Mouse (Mus musculus): ENCODE data around the gene Tsga10. TPM values are rescaled to one million over a fixed set of nuclear protein-coding genes. Genes with fewer than 3 reads are reported as not detected.
"Not testable (repeated sequence)": the region's sequence is repeated elsewhere in the genome, so short reads cannot be mapped to it uniquely, and the experiment has no call there.

Gene Tsga10
- polyA plus RNA-seq, 1 experiment: 0.29 TPM

DNA sequence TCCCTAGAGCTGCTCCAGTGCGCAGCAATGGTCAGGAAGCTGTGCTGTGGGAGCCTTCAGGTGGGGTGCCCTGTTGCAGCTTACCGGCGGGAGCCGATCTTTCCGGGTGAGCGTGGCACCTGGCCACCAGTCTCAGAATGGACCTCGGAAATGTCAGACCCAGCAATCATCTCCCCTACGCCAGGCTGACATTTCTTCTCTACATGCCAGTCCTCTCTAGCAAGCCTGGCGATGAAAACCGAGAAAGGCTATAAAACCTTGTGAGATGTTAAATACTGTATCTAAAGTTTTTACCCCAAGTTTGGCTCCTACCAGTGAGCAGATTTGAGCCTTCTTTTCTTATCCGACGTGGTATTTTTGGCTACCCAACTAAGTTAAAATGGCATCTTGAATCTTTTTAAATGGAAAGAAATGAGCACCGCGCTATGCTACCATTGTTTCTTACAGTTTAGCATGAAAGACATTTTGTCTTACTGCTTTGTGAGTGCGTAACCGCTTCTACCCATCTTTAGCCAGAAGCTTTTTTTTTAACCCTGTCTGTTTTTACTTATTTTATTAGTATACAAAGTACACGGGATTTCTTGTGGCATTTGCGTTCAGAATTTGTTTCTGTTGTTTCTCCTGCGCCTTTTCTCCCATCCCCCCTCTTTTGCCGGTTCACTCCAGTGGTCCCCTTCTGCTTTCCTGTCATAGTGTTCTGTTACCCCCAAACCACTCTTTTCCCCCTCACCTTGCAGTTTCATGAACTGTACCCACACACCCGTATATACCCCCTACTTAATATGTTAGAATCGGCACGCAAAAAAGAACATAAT is 621 bp downstream of the Tsga10 start:
- WGBS: 7% methylated on average over 23 of the region's 23 CpGs
- DNase-seq (ENCODE audit: low read depth, low spot score): no peak

GRCm38 (mm10) chr1:37864511-37865400 is 1.5 kb downstream of the Tsga10 start:
- peak; percentile 94 for DNase-seq (ENCODE audit: low read depth, low spot score)
- 1% methylated on average over 90 of the region's 90 CpGs for WGBS

DNA sequence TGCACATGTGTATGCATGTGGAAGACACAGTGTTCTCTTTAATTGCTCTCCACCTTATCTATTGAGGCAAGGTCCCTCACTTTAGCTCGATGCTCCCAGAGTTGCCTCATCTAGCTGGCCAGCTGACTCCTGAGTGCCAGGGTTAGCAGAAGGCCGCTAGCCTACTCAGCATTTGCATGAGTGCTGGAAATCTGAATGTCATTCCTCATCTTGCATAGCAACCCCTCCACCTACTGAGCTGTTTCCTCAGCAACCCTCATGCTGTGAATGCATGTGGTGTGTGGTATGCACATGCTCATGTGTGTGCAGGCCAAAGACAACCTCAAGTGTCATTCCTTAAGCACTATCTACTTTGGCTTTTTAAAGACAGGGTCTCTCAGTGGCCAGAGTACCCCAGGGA is 15.5 kb downstream of the Tsga10 start:
- no peak for DNase-seq (ENCODE audit: low read depth, low spot score)
- 68% methylated on average over 2 of the region's 2 CpGs for WGBS

DNA sequence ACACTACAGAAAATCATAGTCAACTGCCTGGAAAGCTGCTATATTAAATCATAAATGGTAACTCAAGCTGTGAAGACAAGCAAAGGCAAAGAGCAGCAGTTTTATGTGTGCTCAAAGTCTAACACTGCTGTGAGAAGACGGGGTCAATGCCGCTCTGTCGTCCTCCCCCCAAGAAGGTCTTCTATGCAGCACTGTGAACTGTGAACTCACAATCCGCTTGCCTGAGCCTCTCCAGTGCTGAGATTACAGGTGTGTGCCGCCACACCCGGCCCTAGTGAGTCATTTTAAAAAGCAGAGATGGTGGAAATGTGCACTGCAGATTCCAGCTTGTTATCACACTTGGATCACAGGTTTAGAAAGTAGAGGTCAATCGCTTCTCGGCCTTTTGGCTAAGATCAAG is 19.4 kb downstream of the Tsga10 start:
- 34% methylated on average over 8 of the region's 8 CpGs for WGBS

DNA sequence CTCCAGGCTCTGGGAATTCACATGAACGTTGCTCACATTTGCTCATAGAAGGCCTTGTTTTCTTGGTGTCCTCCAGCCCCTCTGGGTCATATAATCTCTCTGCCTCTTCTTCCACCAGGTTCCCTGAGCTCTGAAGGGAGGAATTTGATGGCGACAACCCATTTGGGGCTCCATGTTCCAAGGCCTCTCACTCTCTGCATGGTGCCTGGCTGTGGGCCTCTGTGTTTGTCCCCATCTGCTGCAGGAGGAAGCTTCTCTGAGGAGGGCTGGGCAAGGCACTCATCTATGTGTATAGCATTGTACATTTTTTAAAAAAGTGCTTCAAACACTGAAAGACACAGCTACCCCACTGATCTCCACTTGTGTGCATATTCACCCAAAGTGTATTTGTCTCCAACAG is 34.5 kb downstream of the Tsga10 start:
- no peak for DNase-seq (ENCODE audit: low read depth, low spot score)
- 75% methylated on average over 2 of the region's 2 CpGs for WGBS

More for the DNA sequence above, 19.4 kb downstream of the Tsga10 start:
- no peak for DNase-seq (ENCODE audit: low read depth, low spot score)

- not testable (repeated sequence) for DNase-seq (ENCODE audit: low read depth, low spot score)
Observed at GRCm38 (mm10) chr1:37802291-37802690, 63.9 kb downstream of the Tsga10 start.

DNA sequence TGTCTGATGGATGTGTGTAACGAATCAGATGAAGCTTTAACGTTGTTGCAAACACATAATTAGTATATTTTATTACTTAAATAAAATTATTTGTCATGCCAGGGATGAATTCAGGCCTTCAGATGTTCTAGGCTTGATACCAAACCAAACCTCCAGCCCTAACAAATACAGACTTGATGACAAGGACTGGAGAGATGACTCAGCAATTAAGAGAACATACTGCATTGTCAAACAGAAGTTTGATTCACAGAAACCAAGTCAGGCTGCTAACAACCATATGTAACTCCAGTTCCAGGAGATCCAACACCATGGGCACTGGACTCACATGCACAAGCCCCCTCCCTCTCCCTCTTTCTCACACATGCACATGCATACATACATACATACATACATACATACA is 65.9 kb downstream of the Tsga10 start:
- DNase-seq (ENCODE audit: low read depth, low spot score): no peak

More at GRCm38 (mm10) chr1:37802291-37802690, 63.9 kb downstream of the Tsga10 start:
- 72% methylated on average over 1 of the region's 1 CpGs for WGBS

GRCm38 (mm10) chr1:37799505-37799904 is 66.7 kb downstream of the Tsga10 start:
- no peak for DNase-seq (ENCODE audit: low read depth, low spot score)

More for the DNA sequence above, 65.9 kb downstream of the Tsga10 start:
- WGBS: 87% methylated on average over 2 of the region's 2 CpGs

DNA sequence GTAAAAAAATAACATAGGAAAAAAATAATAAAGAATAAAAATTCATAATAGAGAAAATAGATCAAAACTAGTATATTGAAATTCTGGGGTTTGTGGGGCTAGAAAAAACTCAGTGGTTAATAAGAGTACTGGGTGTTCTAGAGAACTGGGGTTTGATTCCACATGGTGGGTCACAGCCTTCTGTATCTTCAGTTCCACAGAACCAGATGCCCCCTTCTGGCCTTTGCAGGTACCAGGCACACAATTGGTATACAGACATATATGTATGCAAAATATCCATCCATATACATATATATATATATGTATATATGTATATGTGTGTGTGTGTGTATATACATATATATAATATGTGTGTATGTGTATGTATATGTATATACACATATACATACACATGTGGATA is 106.8 kb downstream of the Tsga10 start:
- no peak for DNase-seq (ENCODE audit: low read depth, low spot score)

More at GRCm38 (mm10) chr1:37799505-37799904, 66.7 kb downstream of the Tsga10 start:
- WGBS: 55% methylated on average over 3 of the region's 3 CpGs

GRCm38 (mm10) chr1:37744650-37745259 is 121.5 kb downstream of the Tsga10 start:
- no peak for DNase-seq (ENCODE audit: low read depth, low spot score)
- WGBS: 77% methylated on average over 9 of the region's 9 CpGs

DNA sequence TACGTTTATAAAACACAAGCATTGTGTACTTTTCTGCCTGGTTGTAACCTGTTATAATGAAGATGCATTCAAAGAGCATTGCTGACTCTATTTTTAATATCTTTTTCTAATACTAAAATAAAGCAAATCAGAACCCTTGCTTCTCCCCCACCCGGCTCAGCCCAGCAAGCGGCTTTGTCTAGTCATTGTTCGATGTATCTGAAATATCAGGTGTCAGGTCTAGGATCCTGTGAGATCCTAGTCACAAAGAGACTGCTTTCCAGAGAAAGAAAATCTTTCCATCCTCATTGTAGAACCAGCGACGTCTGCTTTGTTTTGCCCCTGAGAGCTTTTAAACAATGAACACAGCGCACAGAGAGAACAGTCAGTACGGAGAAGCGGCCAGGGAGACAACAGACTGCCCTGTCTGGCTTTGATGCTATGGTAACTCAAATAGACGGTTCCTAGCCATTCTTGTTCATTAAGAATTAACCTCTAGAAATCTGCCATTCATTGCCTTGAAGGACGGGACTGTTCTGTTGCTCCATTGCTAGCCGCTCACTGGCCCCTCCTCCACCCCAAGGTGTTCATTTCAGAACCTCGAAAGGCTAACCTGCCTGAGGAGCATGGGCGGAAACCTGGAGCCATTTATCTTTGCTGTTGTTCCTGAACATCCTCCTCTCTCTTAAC is 123.5 kb downstream of the Tsga10 start:
- DNase-seq (ENCODE audit: low read depth, low spot score): no peak
- 57% methylated on average over 14 of the region's 14 CpGs for WGBS

DNA sequence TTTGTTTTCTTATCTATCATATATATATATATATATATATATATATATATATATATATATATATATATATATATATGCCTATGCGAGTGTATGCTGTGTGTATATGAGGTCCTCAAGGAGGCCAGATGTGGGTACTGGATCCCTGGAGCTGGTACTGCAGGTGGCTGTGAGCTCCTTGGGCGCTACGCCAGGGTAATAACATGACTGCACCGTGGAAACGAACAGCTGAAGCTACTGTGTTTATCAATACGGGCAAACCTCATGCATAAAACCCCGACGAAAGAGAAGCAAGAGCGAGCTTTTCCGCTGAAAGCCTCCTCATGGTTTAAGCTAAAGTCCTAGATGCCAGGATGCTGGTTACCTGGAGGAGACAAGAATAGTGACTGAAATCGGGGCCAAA is 124.1 kb downstream of the Tsga10 start:
- no peak for DNase-seq (ENCODE audit: low read depth, low spot score)

GRCm38 (mm10) chr1:37740161-37740802 is 125.9 kb downstream of the Tsga10 start:
- 43% methylated on average over 8 of the region's 8 CpGs for WGBS
- DNase-seq (ENCODE audit: low read depth, low spot score): no peak

More for the DNA sequence above, 124.1 kb downstream of the Tsga10 start:
- 34% methylated on average over 11 of the region's 11 CpGs for WGBS

- WGBS: 71% methylated on average over 2 of the region's 2 CpGs
- no peak for DNase-seq (ENCODE audit: low read depth, low spot score)
Observed at GRCm38 (mm10) chr1:37738895-37739294, 127.3 kb downstream of the Tsga10 start.

- DNase-seq (ENCODE audit: low read depth, low spot score): no peak
- 44% methylated on average over 4 of the region's 4 CpGs for WGBS
Observed at GRCm38 (mm10) chr1:37737045-37737444, 129.2 kb downstream of the Tsga10 start.

GRCm38 (mm10) chr1:37735932-37736331 is 130.3 kb downstream of the Tsga10 start:
- 82% methylated on average over 5 of the region's 5 CpGs for WGBS
- DNase-seq (ENCODE audit: low read depth, low spot score): no peak

GRCm38 (mm10) chr1:37734841-37735240 is 131.4 kb downstream of the Tsga10 start:
- WGBS: 57% methylated on average over 7 of the region's 7 CpGs
- no peak for DNase-seq (ENCODE audit: low read depth, low spot score)

- DNase-seq (ENCODE audit: low read depth, low spot score): no peak
- WGBS: 78% methylated on average over 8 of the region's 8 CpGs
Observed at GRCm38 (mm10) chr1:37729353-37729752, 136.9 kb downstream of the Tsga10 start.

- WGBS: 44% methylated on average over 10 of the region's 10 CpGs
- DNase-seq (ENCODE audit: low read depth, low spot score): no peak
Observed at GRCm38 (mm10) chr1:37728053-37728452, 138.2 kb downstream of the Tsga10 start.
